Mouse (Mus musculus) thymus, postnatal 10 days (tissue): ENCODE results near the gene Hipk3.

Experiments
- DNase-seq, 2 experiments: peaks; one replicate each; pipeline ENCODE4 v3.0.0; 2021; ENCODE audit warnings: low spot score in 2 of 2

Gene Hipk3

DNA sequence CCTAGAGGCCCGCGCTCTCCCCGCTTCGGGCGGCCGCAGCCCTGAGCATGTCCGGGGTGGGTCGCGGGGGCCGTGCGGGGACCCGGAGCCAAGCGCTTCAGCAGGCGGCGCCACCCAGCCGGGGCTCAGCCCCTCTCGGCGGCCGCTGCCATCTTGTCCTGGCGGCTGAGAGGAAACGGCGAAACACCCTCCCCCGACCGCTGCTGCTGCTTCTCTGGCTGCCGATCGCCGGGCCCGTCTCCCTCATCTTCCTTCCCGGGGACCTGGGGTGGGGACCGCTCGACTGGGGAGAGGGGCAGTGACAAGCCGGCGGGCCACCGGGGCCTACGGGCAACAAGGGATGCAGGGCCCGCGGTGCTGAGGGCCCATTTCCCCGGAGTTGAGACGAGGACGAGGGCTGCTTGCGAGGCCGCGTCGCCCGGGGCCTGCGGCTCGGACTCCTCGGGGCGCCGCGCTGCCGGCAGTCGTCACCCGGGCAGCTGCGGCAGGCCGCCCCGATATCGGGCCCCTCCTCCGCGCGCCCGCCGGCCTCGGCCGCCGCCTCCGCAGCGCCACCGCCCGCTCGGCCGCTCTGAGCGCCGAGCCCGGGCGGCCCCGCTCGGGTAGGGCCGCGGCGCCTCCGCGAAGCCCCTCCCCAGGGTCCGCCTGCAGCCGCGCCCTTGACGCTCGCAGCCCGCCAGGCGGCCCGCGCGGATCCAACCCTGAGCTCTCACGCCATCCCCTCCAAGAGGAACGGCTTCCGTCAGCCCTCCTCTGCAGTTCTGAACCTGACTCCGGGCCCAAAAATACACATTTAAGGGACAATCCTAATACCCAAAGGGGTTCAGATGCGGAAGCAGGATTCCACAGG, at the start of gene Hipk3:
Gene Hipk3 (minus strand): TSS at position 496 of the 850 bp plus-strand sequence.
- peak; percentile 69 to 80 for DNase-seq

DNA sequence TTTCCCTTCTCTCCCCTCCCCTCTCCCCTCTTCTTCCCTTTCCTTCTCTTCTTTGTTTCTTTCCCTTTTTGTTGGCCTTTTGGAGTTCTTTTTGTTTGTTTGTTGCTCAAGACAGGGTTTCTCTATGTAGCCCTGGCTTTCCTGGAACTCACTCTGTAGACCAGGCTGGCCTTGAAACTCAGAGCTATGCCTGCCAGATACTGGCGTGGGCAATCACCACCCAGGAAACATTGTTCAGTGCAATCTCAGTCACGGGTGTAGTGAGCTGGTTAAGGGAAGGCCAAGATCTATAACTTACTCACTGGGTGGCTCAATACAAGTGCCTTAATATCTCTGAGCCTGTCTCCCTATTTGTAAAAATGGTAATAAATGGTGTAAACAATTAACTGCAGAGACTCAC, 46.0 kb upstream of the Hipk3 start:
- DNase-seq, result no peak

DNA sequence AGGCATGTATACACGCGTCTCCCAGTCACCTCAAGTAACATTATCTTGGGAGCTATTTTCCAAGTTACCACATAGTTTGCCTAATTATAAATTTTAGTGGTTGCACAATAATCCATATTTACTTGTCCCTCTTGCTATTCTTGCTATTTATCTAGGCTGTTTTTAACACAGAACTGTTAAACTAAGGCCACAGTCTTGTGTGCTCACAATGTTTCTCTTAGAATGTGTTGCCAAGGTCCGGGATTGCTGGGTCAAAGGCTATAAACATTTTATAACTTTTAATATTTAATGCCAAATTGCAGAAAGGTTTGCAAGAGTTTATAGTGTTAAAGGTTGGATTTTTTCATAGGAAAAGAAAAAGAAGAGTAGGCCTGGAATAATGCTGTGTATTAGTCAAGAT, 40.5 kb upstream of the Hipk3 start:
- no peak for DNase-seq

DNA sequence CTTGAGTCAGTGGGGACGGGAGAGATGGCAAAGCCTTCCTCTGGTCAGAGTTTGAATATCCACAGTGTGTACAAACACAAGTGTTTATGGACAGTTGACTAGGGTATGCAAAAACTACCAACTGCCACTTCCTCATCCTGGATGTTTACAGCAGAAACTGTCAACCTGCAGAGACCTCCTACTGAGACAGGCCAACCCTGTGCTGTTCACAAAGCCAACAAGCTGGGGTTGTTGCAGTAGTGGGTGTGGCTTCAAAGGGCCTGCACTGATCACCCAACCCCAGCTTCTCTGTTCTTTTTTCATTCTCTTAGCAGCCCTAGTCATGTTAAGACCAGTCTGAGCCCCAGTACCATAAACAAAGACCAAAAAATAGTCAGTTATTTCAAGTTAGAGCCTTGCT, 38.3 kb upstream of the Hipk3 start:
- DNase-seq, result peak; percentile 17 to 29

DNA sequence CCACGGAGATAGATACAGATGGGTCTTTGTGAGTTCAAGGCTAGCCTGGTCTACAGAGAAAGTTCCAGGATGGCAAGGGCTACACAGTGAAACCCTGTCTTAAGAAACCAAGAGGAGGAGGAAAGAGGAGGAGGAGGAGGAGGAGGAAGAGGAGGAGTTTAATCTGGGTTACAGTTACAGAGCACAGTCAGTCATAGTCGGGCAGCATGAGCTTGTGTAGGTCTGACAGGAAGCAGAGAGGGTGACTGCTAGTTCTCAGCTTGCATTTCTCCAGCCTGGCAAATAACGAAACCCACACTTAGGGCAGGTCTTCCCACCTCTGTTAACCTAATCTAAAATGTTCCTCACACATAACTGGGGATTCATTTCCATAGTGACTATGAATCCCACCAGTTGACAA, 32.3 kb upstream of the Hipk3 start:
- peak in 1 of 2 experiments; percentile 6 for DNase-seq

DNA sequence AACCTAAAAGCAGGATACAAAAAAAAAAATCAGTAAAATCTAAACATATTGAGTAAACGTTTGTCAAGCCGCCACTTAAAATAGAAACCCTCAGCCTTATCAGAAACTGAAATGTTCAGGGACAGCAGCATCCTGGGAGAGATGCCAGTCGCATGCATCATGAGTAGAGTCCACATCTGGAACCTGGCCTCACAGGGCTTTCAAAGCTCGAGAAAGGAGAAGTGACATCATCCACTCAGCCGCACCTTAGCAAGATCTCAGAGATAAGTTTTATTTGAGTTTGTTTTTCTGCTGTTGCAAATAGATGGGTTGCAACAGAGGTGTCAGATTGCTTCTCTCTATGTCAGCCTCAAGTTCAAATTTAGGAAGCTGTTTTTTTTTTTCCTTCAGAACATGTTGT, 31.3 kb upstream of the Hipk3 start:
- DNase-seq, result no peak

DNA sequence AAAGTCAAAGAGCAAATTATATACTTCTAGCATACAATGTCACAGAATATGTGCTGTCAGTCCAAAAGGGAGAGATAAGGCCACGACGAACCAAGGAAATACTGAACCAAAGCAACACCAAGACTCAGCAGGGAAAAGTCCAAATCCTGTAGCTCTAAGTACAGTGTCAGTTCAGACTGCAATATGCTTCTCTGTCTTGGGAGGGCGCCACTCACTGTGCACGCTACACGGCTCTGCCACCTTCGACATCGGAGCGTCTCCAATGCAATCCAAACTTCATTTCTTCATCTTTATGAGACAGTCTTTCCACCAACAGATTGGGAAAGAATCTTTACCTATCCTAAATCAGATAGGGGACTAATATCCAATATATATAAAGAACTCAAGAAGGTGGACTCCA, 17.4 kb upstream of the Hipk3 start:
- DNase-seq, result no peak

DNA sequence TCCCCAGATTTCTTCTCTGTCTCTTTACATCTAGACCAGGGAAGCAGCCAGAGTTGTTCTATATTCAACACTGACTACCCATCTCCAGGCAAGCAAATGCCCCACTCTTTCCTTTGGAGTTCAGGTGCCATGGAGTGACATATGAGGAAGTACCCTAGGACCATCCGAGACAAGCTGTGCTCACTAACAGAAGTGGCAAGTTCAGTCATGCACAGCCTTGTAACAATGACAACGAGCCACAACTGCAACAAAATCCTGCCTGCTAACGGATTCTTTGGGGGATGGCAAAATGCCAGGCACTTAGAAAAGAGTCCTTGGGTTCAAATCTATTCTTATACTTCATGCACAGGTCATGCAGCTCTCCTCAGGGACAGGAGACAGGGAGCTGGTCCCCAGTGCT, 8.1 kb upstream of the Hipk3 start:
- no peak for DNase-seq

DNA sequence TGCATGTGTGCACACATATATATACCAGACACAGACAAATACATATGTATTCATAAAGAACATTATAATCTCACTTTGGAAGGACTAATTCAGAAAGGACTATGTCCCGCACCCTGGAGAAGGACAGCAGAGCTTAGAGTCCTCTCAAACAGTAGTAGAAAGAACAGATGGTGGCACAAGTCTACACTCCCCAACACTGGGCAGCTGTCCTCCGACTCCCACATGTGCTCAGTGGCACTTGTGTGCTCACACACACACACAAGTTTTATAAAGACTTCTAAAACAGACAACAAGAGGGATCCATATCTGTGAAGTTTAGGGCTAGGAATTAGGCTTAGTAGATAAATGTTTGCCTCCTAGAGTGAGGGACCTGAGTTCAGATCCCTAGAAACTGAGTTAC, 6.8 kb upstream of the Hipk3 start:
- no peak for DNase-seq

DNA sequence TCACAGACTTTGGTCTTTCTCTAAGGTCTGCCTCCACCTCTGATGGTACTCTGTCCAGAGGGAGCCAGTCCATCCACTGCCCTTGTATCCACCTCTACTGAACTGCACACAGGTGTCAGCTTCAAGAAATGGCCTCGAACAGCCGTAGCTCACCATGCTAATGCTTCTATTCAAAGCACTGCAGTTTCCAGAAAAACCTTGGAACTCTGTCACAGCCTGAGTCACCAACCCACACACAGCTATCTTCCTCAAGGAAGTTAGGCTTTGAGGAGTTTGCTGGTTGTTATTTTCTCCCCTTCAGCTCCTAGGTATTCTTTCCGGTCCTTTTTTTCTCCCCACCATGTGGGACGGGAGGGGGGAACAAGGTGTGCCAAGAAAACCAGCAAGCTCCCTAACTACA, 3.5 kb upstream of the Hipk3 start:
- DNase-seq, result no peak

DNA sequence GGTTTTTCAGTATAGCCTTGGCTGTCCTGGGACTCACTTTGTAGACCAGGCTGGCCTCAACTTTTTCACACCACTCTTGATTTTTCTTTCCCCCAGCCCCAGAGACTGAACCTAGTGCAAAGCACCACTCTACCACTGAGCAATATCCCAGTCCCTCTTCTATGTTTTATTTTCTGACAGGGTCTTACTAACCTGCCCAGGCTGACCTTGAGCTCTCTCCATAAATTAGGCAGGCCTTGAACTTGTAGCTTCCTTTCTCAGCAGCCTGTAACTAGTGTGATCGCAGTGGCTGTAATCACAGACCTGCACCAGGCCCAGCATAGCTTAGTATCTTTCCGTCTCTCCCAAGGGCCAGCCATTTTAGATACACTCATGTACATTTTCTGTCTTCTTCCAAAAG, 3.0 kb upstream of the Hipk3 start:
- DNase-seq, result no peak

DNA sequence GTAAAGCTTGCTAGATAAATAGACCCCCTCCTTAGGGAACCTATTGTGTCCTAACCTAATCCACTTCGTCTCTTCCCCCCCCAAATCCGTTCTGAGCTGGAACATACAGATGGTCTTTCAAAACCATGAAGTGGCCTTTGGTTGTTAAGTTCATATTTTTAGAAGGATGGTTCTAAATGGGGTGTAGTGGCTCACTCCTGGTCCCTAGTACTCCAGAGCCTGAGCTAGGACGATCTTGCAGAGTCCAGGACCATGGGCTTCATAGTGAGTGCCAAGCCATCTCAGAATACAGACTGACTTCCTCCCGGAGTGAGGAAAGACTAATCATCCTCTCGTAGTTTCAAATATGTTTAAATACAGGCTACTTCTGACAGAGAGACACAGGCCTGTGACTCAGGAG, 2.0 kb upstream of the Hipk3 start:
- no peak for DNase-seq

DNA sequence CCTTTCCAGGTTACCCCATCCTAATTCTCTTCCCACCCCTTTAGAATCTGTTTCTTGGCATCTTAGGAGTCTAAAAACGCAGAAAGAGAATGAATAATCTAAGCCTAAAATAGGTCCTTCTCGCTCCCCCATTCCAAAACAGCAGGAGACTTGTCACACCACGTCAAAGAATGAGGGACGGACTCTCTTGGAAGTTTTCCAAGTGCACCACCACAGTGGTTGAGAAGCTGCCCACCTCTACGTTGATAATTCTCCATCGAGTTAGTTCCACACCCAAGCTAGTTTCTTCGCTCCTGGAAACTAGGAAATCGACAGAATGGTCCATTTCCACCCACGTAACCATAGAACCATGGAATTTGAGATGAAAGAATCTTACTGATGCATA, 547 bp upstream of the Hipk3 start:
- no peak for DNase-seq

DNA sequence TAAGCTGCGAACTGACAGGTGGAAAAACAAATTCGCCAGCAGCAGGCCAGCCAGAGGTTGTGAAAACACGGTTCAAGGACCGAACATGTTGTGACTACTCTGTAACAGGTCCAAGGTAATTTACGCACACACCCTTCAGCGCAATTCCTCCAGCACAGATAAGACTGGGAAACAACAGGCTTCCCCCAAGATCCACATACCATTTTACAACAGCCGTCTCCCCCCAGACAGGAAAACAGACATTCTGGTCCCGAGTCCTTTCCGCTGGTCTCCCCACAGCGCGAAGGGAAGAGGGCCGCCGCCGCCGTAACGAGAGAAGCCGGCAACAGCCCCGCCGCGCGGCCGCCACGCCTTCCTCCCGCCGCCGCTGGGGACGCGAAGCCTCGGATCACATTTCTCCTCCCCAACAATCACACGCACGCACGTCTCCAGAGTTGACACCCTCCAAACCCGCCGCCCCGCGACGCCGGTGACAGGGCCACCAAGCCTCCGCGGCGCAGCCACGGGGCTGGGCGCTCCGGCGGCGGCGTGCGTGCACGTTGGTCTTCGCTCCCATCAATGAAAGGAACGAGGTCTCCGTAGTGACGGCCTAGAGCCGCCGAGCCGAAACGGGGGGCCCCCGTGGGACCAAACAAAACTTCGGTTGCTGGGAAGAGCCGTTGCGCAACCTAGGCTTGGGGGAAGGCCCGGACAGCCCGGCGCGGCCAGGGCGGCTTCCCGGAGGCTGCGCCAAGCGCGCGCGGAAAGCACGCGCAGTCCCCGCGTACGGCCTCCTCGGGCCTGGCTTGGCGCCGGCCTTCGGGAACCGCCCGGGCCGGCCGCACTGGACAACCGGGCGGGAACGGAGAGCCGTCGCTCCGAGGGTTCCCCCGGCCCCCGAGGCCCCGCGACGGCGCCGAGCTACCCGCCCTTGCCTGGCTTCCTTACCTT, 960 bp downstream of the Hipk3 start:
- peak; percentile 74 to 82 for DNase-seq

DNA sequence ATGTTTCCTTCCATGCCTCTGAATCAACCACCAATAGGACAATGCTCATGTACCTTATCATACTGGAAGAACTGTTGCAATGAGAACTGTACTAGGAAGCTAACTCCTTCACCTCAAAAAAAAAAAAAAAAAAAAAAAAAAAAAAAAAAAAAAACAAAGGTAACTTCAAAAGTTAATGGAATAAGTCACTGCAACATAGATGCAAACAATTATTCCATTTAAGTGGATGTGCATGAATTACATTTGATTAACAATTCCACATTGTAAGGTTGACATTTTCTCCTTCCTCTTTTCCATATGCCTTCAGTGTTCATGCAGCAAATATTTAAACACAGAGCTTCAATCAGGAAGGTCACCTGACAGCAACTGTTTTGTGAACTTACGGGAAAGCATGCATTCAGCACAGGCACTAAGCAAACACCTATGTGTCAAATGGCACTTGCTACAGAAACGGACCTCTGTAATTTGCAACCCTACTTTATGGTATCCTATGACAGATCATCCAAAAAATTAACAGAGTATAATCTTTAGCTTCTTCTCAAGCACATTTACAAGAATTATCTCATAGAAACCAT, 2.9 kb downstream of the Hipk3 start:
- DNase-seq, result no peak

DNA sequence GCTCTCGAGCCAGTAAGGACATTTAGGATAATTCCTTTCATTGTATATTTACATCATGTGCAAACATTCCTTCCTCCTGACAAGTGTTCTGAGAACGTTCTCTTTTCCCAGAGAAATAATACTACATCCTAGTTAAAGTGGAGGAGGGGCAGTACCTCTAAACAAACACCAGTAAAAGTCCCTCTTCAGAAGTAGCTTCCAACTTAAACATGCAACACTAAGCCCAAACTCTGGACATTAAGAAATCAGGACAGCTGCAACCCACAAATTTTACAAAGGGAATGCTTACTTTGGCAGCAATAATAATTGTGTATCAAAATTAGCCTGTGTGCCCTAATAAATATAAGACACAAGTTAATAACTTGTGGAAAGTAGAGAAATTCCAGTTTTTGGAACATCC, 3.5 kb downstream of the Hipk3 start:
- DNase-seq, result no peak

DNA sequence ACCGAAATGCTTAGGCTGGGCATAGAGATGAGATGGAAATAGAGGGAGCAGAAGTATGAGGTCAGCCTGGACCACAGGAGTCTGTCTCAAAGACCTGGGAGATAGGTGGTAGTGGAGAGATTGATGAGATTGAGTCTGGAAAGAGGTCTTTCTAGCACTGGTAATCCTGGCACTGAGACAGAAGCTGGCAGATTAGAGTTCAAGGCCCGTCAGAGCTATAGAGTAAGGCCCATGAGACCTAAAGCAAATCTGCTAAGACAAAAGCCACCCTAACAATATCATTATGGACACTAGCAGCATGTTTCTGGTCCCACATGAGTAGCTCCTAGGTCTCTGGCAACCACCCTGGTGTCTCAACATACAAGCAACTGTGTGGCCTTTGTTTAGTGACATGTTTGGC, 4.4 kb downstream of the Hipk3 start:
- no peak for DNase-seq

DNA sequence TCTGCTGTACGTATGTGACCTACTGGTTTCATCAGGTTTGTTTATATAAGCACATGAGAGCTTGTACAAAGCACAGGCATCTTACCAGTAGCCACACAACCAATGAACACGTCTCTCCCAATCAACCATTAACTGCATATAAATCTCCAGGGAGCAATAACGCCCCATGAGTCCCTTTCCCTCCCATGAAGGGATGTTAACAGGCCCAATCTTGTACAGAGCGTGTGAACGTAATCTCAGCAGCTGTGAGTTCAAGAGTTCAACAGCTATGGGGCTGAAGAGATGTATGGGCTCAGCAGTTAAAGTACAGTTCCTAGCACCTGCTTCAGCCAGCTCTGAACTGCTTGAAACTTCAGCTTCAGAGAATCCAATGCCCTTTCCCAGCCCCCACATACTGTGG, 9.8 kb downstream of the Hipk3 start:
- no peak for DNase-seq

DNA sequence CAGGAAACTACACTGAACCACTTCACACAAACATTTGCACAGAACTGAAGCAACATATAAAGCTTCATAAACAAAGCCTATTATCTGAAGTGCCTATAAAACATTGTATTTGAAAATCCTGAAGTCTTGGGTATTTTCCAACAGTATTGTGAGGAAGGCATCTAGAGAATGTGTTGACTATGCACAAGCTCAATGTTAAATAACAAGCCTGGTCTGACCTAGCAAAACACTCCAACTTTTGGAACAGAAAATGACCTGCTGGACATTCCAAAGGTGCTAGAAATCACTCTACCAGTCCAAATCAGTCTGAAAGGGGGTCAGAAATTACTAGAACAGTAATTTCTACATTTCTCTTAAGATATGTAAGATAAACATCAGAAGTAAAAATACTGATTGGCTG, 12.1 kb downstream of the Hipk3 start:
- DNase-seq, result no peak

DNA sequence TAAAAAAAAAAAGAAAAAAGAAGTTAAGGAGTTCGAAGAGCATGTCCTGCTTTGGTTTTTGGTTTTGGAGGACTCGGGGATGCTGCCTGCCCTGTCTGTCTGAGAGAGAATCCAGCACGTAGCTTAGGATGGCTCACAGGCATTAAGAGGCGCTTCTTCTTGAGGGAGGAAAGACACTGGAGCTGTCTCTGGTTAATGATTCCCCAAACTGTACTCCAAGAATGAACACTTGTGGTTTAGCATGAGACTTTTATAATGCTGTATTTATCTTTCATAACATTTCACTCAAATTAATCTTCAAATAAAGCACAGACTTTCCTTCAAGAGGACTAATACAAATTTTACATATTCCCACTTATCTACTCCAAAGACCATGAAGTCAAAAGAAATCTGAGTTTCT, 15.2 kb downstream of the Hipk3 start:
- DNase-seq, result no peak

DNA sequence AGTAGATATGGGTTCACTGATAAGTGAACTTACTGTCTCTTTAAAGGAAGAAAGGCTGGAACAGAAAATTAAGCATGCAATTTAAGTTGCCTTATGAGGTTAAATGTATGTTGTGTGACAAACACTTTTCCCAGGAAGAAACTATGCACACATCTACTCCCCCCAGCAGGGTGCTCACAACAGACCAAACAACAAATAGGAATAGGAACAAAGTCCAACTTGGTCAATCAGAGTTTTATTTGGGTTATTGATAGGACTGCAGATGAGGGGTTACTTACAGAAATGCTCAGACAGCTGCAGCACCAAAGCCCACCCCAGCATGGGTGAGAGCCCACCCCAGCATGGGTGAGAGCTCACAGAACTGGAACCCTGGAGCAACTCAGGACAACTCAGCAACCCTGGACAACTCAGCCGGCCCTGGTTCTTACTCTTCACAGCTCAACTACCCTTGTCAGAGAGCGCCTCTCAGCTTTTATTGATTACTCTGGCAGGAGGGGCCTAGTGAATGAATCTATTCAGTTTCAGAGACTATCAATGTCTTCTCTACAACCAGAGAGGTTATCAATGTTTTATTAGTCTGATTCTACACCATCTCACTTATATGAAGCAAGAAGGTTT, 16.7 kb downstream of the Hipk3 start:
- no peak for DNase-seq

DNA sequence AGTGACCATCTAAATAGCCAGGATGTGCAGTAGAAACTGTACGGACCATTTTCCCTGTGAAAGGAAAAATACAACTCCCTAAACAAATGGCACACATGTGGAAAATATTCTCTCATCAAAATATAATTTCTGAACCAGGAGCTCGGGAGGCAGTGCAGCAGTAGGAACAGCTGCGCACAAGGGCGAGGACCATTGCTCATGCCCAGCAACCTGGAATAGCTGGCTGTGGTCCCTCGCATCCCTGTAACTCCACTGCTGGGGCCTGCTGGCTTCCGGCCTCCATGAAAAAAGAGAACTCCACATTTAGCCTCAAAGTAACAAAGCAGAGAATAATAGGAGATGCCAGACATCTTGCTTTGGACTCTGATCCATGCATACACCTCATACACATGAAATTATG, 22.2 kb downstream of the Hipk3 start:
- DNase-seq, result no peak
